Mouse (Mus musculus): Measurements from ENCODE around the gene Cfap221. TPM values are rescaled to one million over a fixed set of nuclear protein-coding genes. Genes with fewer than 3 reads are reported as not detected.

Gene Cfap221
- total RNA-seq, 2 experiments from 2014 or later: 0.39 to 0.49 TPM

DNA sequence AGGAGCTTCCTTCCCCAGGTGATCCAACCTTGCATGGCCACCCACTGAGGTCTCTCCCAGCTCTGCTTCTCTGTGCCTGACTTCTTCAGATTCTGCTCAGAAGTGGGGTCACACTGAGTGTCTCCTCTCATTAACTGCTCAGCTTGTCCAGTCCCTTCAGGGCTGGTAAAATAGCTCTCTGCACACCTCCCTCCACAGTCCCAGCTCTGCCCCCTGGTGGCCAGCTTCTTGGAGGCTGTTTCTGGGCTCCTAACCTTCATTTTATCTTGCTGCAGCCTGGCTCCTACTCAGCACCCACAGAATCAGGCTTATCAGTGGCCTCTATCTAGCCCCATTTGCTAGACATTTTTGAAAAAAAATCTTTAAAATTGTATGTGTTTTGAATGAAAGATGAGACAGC, 16.1 kb upstream of the Cfap221 start:
- intact Hi-C loops (cut with DNase I): no loop called here
- DNase-seq (ENCODE audit: extremely low spot score in 1 of 2, low spot score in 2 of 2): peak in 1 of 2 experiments; percentile 74

DNA sequence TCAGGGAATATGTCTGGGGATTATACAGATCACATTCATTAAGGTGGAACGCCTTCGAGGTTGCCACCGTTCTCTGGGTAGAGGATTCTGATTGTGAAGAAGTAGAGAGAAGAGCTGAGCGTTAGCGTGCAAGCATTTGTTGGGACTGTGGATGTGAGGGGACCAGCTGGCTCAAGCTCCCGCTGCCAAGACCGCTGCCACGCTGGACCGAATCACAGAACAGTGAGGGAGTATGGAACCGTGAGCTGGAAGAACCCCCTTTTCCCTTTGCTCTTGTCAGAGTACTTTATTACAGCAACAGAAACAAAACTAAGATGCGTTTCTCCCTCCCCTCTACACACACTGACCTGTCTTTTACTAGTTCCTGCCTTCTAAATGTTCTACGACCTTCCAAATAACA, 15.6 kb upstream of the Cfap221 start:
- DNase-seq (ENCODE audit: extremely low spot score in 1 of 2, low spot score in 2 of 2): no peak
- intact Hi-C loops (cut with DNase I): no loop called here

DNA sequence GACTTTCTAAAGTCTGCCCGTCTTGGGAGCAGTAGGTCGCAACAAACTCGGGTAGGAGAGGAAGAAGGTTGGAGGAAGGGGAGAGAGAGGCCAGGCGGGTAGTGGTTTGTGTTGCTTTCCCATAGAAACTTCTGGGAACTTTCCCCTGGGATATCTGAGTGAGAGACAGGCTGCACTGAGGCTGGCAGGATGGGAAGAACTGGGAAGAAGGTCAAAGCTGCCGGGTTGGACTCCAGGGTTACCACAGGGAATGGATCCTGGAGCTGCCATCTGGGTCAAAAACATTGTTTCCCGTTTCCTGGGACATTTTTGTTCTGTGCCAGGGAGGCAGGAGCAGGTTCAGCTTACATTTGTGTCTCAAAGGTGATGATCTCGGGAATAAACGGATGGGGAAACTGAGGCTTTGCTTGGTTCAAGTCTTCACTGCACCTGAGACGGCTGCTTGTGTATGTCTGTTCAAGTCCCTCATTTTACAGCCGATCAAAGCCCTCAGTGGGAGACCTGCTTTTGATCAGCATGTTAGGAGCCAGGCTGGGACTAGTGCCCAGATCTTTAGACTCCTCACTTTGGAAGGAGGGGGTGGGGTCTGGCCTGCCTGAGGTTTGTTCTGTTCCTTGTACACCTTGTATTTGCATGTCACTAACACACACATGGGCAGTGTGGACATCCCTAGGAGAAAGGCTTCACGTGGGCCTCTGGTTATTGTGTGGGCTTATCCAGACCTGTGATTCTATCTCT, 11.0 kb upstream of the Cfap221 start:
- no peak for DNase-seq (ENCODE audit: extremely low spot score in 1 of 2, low spot score in 2 of 2)
- intact Hi-C loops (cut with DNase I): no loop called here

DNA sequence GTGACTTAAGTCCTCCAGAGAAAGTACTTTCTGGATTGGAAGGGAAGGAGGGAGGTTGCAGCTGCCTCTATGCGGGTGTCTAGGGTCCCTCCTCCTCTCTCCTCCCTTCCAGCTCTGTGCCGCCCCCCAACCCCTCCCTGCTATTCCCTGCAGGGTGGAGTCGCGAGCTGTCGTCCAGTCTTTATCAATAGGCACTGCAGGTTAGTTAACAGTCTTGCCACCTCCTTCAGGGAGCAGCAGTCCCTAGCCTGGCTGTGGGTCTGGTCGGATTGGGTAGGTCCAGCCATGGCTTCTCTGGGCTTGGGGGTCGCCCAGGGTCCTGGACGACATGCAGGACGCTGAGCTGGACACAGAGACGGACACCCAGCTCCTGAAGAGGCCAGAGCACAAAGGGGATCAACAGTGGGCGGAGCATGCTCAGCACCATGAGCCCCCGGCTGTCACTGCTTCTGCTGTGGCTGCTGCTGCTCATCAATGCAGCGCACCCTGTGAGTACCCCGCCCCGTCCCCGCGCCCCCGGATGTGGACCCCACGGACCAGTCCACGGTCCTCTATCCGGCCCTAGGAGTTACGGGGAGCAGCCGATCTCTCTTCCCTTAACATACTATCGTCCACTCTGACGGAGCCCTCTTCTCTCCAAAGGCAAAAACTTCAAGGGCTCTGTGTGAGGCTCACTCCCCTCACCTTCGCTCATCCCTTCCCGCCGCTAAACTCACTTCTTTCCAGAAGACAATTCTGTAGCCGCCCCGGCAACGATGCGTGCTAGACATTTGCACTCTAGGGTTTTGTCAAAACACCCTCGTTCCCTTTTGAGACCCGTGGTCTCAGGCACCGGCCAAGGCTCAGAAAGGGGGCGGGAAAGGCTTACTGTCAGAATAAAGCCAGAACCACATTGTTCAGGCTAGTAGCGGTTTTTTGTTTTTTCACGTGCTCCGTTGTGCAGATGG, 10.1 kb upstream of the Cfap221 start, which contains the start of gene Sctr:
Gene Sctr (plus strand): TSS at position 51 of the 947 bp plus-strand sequence.
- DNase-seq (ENCODE audit: extremely low spot score in 1 of 2, low spot score in 2 of 2): no peak

DNA sequence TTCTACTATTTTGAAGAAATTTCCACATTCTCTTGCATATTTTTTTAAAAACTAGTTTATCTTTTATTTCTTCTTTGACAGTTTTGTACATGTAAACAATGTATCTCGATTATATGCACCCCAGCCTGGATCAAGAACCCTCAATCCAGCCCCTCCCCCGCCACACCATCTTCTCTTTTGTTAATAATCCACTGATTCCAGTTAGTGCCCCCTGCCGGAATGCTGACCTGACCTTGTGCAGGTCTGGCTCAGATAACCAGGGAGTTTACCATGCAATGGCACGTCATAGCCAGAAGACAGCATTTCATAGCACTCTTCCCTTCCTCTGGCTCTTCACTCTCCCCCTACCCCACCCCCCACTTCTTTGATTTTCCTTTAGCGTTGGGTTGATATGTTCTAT, 610 bp upstream of the Cfap221 start:
- intact Hi-C loops (cut with DNase I): no loop called here
- peak in 1 of 2 experiments; percentile 37 for DNase-seq (ENCODE audit: extremely low spot score in 1 of 2, low spot score in 2 of 2)

More for the DNA sequence above, 10.1 kb upstream of the Cfap221 start, which contains the start of gene Sctr:
- intact Hi-C loops (cut with DNase I): no loop called here

DNA sequence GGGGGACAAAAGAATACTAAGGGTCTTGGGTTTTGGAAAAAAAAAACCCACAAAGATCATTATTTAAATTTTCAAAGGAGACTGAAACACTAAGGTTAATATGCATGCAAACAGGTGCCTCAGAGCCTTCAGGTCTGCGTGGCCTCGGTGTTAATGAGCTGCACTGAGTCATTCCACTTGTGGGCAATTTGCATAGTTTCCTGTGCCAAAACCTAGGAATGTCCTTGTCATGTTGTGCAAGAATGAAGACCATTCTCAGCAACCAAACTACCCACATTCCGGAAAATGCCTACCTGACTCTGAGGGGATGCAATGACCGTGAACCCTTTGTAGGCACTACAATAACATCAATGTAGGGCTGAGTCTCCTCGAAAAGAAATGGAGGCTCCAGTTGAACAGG, 10.5 kb downstream of the Cfap221 start:
- intact Hi-C loops (cut with DNase I): no loop called here
- DNase-seq (ENCODE audit: extremely low spot score in 1 of 2, low spot score in 2 of 2): no peak

DNA sequence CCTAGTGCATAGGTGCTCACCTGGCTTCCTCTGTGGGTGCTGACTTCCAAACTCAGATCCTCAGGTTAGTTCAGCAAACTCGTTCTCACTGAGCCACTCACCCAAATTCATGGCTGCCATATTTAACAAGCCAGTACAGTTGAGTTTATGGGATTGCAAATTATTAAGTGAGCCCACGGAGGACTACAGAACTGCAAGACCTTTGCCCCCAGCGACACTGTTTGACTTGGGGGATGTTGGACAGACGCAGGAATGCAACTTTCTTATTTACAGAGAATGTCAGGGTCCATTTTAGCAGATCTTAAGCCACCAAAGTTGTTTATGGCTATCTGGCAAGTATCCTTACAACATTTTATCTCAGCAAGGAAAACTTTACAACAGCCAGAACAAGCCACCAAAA, 21.9 kb downstream of the Cfap221 start:
- no peak for DNase-seq (ENCODE audit: extremely low spot score in 1 of 2, low spot score in 2 of 2)
- intact Hi-C loops (cut with DNase I): no loop called here

DNA sequence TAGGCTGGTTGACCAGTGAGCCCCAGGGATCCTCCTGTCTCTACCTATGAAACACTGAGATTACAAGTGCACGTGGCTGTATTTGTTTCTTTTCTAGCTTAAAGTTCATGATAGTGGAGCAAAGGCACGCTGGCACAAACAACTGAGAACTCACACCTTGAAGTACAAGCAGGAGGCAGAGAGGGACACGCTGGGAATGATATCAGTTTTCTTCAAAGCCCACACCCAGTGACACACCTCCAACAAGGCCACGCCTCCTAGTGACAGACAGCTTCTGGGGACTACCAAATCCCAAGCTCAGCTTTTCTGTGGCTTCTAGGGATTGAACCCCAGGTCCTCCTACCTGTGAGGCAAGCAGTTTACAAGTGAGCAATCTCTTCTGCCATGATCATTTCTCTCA, 23.9 kb downstream of the Cfap221 start:
- intact Hi-C loops (cut with DNase I): no loop called here
- no peak for DNase-seq (ENCODE audit: extremely low spot score in 1 of 2, low spot score in 2 of 2)

DNA sequence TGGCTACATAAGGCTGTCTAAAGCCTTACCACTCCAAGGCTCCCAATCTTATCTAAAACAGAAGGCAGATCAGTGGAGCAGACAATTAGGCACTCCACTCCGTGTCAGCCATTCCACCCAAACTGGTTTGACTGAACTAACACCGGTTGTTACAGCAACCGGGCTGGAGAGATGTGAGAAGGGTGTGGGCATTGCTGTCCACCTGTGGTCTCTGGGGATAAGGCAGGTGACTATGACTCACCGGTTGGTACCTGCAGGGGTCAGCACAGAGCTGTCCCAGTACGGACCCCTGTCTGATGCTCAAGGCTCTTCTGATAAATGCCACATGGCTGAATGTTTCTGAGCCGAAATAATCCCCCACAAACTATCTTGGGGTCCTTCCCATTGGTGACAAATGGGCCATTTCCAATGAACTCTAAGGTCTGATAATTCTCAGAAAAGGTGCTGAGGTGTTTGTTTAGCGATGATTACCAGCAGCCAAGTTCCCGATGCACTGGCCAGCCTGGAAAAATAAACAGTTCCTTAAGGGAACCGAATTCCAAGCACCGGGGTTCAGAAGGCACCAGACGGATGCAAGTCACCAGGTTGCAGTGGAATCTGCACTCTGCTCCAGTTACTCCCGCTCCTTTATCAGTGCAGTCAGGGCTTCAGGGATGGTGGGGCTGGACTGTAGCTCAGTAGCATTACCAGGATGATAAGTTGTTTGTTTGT, 31.1 kb downstream of the Cfap221 start:
- intact Hi-C loops (cut with DNase I): no loop called here
- DNase-seq (ENCODE audit: extremely low spot score in 1 of 2, low spot score in 2 of 2): no peak

DNA sequence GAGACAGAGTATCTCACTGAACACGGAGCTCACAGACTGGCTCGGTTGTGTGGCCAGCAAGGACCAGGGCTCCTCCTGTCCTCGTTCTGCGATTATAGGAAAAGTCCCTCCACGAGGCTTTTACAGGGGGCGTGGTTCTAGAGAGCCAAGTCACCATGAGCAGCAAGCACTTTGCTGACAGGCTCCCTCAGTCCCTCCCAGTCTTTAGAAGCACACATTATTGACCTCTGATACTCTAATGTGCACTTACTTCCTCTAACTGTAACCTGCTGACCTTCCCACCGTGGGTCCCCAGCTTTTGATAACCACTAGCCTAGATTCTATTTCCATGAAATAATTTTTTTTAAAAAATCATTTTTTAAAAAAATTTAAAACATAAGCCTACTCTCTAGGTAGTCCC, 37.1 kb downstream of the Cfap221 start:
- DNase-seq (ENCODE audit: extremely low spot score in 1 of 2, low spot score in 2 of 2): no peak
- intact Hi-C loops (cut with DNase I): no loop called here

DNA sequence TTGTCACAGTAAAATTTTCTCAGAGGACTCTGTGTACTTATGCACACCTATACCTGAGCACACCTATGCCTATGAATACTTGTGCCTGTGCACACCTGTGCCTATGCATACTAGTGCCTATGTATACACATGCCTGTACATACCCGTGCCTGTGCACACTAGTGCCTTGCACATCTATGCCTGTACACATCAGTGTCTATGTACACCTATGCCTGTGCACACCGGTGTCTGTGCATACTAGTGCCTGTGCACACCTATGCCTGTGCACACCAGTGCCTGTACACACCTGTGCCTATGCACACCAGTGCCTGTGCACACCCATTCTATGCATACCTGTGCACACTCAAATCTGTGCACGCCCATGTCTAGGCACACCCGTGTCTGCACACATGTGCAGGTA, 37.6 kb downstream of the Cfap221 start:
- intact Hi-C loops (cut with DNase I): no loop called here
- DNase-seq (ENCODE audit: extremely low spot score in 1 of 2, low spot score in 2 of 2): no peak

DNA sequence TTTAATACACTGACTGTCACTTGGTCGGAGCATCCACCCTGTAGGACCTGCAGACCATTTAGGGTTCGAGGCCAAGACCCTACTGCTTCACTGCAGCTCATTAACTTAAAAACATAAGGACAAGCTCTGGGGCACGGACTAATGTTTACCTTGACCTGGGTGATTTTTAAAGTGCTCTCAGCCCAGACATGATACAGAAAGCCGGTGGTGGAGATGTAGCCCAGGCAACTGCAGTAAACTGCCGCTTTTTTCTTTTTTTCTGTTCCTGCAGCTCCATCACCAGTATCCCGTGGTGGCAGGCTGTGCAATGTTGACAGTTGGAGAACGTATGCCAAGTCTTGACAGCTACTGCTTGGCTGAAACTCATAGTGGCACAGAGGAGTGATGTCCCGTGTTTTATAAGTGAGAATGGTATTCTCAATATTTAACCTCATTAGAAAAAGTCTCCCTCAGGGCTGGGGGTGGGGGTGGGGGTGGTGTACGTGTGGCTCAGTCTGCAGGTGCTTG, 39.3 kb downstream of the Cfap221 start:
- peak in 1 of 2 experiments; percentile 8 for DNase-seq (ENCODE audit: extremely low spot score in 1 of 2, low spot score in 2 of 2)
- intact Hi-C loops (cut with DNase I): no loop called here

DNA sequence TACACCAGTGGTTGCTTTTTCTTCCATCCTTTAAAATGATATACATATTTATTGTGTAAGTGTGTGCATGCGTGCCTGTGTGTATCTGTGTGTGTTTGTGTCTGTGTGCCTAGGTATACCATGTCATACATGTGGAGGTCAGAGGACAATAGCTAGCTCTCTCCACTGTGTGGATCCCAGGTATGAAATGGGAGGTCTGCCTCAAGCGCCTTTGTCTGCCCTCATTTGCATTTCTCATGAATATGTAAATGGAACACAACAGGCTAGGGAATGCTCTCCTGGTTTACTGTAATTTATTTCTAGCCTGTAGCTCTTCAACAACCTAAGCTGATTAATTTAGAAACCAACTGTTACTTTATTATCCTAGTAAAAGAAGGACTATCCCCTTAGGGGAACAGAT, 42.4 kb downstream of the Cfap221 start:
- no peak for DNase-seq (ENCODE audit: extremely low spot score in 1 of 2, low spot score in 2 of 2)
- intact Hi-C loops (cut with DNase I): no loop called here

DNA sequence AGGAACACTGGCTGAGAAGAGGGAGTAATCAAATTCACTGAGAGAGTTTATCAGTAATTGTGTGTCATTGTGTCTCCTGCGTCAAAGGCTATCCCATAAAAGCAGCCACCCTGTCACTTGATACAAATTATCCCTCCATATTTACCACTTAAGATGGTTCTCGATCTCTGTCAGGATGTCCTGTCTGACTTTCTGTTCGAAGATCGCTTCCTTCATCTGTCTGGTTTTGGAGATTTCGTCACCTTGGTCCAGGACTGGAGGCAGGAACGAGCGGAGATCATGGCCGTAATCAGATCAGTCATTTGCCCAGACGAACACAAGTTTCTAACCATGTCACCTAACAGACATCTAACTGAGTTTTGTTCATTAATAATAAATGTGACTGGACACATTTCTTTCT, 43.6 kb downstream of the Cfap221 start:
- no peak for DNase-seq (ENCODE audit: extremely low spot score in 1 of 2, low spot score in 2 of 2)
- intact Hi-C loops (cut with DNase I): no loop called here

DNA sequence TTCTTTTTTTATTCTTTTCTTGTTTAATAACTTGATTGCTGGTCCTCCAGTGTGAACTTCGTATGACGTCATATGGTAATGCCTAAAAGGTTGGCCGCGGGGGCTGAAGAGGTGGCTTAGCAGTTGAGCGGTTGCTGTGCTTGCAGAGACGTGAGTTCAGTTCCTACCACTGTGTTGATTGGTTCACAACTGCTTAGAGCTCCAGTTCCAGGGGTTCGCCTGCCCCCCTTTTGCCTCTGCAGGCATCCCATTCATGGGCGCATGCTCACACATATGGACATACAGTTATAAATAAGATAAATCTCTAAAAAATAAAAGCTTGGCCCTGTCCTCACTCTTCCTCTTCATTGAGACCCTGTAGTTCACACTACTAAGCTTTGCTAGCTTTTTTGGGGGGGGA, 46.9 kb downstream of the Cfap221 start:
- no peak for DNase-seq (ENCODE audit: extremely low spot score in 1 of 2, low spot score in 2 of 2)
- intact Hi-C loops (cut with DNase I): no loop called here

DNA sequence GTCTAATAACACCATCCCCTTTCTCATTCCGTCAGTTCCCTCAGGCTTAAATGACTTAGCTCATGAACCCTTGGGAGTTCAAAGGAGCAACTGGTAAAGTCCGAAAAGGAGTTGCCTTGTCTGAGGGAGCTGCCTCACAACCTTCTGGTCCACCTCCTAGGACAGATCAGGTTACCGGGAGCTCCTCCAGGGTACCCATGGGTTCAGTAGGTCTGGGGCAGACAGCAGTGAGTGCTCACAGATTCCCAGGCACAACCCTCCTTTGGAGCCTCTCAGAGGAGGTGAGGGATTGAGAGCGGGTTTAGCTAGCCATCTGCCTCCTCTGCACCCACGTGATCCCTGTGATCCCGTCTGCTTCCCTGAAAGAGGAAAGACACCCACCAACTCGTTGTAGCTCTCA, 60.2 kb downstream of the Cfap221 start:
- intact Hi-C loops (cut with DNase I): no loop called here
- no peak for DNase-seq (ENCODE audit: extremely low spot score in 1 of 2, low spot score in 2 of 2)

DNA sequence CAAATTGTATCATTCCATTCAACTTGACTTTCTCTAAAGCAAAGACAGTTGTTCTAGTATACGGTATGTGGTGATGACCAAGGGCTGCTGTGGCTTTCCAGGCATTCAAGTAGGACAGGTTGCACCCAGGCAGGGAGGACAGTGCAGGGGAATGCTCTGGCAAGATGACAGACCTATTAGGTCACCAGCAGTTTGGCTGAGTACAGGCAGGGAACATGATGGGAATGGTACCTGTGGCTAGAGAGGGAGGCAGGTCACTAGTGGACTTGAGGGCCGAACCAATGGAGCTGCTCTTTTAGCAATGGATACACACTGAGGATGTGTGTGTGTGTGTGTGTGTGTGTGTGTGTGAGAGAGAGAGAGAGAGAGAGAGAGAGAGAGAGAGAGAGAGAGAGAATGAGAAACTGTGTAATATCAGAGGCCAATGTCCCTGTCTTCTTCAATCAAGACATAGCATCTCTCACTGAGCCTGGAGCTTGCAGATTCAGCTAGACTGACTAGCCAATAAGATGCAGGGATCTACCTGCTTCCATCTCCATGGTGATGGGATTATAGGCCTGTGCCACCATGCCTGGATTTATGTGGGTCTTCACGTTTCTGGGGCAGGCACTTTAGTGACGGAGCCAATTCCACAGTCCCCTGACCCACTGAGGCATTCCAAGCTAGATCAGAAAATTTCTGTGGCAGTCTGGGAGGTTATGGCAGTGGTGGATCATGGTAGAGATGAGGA, 65.4 kb downstream of the Cfap221 start:
- intact Hi-C loops (cut with DNase I): loop anchor here (5.0 kb wide), 1 partner anchor 384 kb away; no protein-coding TSS in a partner anchor
- DNase-seq (ENCODE audit: extremely low spot score in 1 of 2, low spot score in 2 of 2): no peak

DNA sequence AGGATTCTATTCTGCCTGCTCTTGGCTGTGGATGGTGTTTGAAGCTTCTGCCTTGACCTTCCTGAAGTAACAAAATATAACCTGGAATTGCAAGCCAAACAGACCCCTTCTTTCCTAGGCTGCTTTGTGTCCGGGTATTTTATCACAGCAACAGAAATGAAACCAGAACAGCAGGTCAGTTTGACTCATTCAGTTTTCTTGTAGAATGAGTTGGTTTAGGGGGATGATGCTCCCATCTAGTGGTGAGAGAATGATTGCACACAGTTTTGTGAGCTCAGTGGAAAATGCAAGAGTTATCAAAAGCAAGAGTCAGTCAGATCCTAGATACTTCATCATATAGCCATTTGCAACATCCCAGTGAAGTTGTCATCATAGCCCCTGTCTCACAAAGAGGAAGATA, 67.3 kb downstream of the Cfap221 start:
- intact Hi-C loops (cut with DNase I): loop anchor here (5.0 to 10.0 kb wide), 3 partner anchors 255 to 475 kb away; no protein-coding TSS in a partner anchor
- no peak for DNase-seq (ENCODE audit: extremely low spot score in 1 of 2, low spot score in 2 of 2)
